Mouse (Mus musculus) olfactory bulb, adult 2 months (tissue): ENCODE results near the gene S100a4.

Source experiments
- CTCF ChIP-seq: fragments of 200-500 bp; IDR thresholded peaks from 2 replicates; pipeline ENCODE4 v1.5.1; 2012; ENCODE audit warnings: low read depth, mild to moderate bottlenecking, low read length, moderate library complexity; ENCODE audit not compliant: insufficient read depth
- POLR2A ChIP-seq: fragments of 200-500 bp; IDR thresholded peaks from 2 replicates; pipeline ENCODE4 v1.6.1; 2012; ENCODE audit warnings: mild to moderate bottlenecking, low read depth, low read length, moderate library complexity; ENCODE audit not compliant: insufficient read depth

DNA sequence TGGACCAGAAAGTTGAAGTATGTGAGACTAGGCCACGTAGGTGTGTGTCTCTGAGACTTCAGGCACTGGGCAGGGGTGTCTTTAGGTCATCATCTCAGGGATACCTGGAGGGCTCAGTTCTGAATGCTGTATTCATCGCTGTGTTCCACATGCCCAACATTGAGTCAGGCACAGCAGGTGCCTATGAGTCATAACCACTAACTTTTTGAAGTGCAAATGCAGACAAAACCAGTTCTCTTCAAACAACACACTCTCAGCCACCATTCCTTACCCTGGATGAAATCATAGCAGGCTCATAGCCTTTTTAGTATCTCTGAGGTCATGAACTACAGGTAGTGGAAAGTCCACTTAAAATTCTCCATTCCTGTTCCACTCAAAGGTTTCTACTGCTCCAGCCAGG is 25.7 kb downstream of the S100a4 start:
- no peak for TF ChIP-seq CTCF
- no peak for TF ChIP-seq POLR2A
